Mouse (Mus musculus): Measurements from ENCODE around the gene Gm10439. TPM values are rescaled to one million over a fixed set of nuclear protein-coding genes. Genes with fewer than 3 reads are reported as not detected.
"Not testable (repeated sequence)": the region's sequence is repeated elsewhere in the genome, so short reads cannot be mapped to it uniquely, and the experiment has no call there.

Gene Gm10439
- not detected in 2 replicates for total RNA-seq (2017)

DNA sequence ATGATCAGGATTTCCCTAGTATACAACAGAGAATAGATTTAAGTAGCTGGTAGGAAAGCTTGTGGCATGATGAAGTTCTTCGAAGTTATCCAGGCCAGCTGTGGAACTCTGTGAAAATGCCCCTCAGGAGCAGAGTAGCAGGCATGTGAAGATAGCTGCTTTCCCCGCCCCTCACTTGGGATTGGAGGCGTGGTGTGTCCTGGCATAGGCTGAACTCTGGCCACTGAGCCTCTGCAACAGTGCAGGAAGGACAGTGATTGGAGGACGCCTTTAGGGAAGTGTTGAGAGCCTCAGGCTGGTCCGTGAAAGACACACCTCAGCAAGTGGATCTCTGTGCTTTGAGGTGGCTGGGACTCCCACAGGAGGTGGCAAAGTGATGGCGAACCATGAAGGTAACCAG lies at the start of gene Gm10439:
TSS of gene Gm10439 (plus strand) at position 301 of the 400 bp plus-strand sequence.
- not testable (repeated sequence) for ATAC-seq (replicated peaks in 1 of 2; ENCODE audit: insufficient read depth in 1 of 2, low FRiP score in 2 of 2, low TSS enrichment in 1 of 2, low read depth in 1 of 2, poor library complexity in 2 of 2, severe bottlenecking in 2 of 2)

Other genes with a start within 250 kb of the Gm10439 start
- gene Gm15085, start 147.0 kb upstream of the Gm10439 start, total RNA-seq (2017) = not detected in 2 replicates
- not detected in 2 replicates for gene Gm15097, start 189.9 kb downstream of the Gm10439 start, total RNA-seq (2017)